Comparison of ENCODE assay signal across 8 mouse cellular contexts in the genomic region with DNA sequence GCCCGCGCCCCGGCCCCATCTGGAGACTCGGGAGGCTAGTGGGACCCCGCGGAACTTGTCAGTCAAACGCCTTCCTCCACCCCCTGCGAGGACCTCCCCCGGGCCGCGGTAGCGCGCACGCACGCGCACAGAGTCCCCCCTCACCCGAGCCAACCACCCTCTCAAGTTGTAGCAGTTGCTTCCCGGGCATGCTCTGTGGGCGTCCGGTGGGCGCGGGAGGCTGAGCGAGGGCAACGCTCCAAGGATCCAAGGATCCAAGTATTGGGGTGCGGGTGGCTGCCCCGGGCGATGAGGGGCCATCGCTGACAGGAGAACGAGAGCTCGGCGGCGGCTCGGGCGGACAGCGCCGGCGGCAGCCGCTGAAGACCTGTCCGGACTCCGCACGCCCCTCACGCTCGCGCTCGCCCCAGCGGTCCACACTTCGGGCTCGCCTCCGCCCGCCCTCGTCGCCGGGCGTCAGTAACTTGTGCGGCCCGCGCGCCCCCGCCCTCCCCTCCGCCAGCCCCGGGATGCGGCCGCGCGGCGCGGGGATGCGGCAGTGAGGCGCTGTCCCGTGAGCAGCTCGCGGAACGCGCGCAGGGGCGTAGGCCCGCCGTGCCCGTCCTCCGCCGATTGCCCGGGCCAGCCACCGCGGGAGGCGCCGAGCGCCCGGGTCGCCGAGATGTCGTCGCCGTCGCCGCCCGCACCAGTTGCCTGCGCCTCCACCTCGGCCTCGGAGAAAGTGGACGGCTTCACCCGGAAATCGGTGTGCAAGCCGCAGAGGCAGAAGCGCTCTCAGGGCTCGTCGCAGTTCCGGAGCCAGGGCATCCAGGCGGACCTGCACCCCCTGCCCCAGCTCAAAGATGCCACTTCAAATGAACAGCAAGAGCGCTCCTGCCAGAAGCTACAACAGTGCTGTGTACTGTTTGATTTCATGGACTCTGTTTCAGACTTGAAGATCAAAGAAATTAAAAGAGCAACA. TPM values are rescaled to one million over a fixed set of nuclear protein-coding genes. Genes with fewer than 3 reads are reported as not detected.
A peak's percentile ranks its signal among the peaks of the same experiment; 100 is the strongest.
DNase-seq lines count a peak whose midpoint lies in the region; ATAC-seq and TF ChIP-seq lines count a peak whose summit lies in the region.
"Not testable (repeated sequence)": the region's sequence is repeated elsewhere in the genome, so short reads cannot be mapped to it uniquely, and the experiment has no call there.

No protein-coding gene starts in this region.

- not testable (repeated sequence) for H3K27me3 ChIP-seq in embryonic facial prominence, embryonic 15.5 days; heart, embryonic 12.5 days (replicated peaks); intestine, embryonic 15.5 days (replicated peaks); lung, embryonic 14.5 days (ENCODE audit: insufficient read depth, low read length); neural tube, embryonic 11.5 days (ENCODE audit: control insufficient read depth, insufficient read depth, low read length); stomach, embryonic 15.5 days (replicated peaks)

- peak overlapping the region; percentile 47 for H3K4me3 ChIP-seq in embryonic facial prominence, embryonic 15.5 days (replicated peaks)
- peak overlapping the region; percentile 61 for H3K4me3 ChIP-seq in heart, embryonic 12.5 days
- H3K4me3 ChIP-seq in intestine, embryonic 15.5 days (replicated peaks) = peak overlapping the region; percentile 44
- peak overlapping the region; percentile 38 for H3K4me3 ChIP-seq in lung, embryonic 14.5 days (ENCODE audit: low read depth, low read length)
- H3K4me3 ChIP-seq in neural tube, embryonic 11.5 days (ENCODE audit: low read depth, low read length) = peak overlapping the region; percentile 44
- peak overlapping the region; percentile 39 for H3K4me3 ChIP-seq in stomach, embryonic 15.5 days (replicated peaks)

- H3K36me3 ChIP-seq in embryonic facial prominence, embryonic 15.5 days; heart, embryonic 12.5 days; intestine, embryonic 15.5 days; lung, embryonic 14.5 days (ENCODE audit: insufficient read depth); neural tube, embryonic 11.5 days (ENCODE audit: control insufficient read depth, insufficient read depth, low read length); stomach, embryonic 15.5 days: not testable (repeated sequence)

- H3K4me1 ChIP-seq in embryonic facial prominence, embryonic 15.5 days; heart, embryonic 12.5 days (replicated peaks); intestine, embryonic 15.5 days (replicated peaks); lung, embryonic 14.5 days (ENCODE audit: insufficient read depth); neural tube, embryonic 11.5 days (ENCODE audit: control insufficient read depth, insufficient read depth, low read length); stomach, embryonic 15.5 days: not testable (repeated sequence)

- H3K9ac ChIP-seq in embryonic facial prominence, embryonic 15.5 days = peak overlapping the region; percentile 21; the same call in 1 of the 2 replicates
- peak overlapping the region; percentile 28 for H3K9ac ChIP-seq in heart, embryonic 12.5 days
- H3K9ac ChIP-seq in intestine, embryonic 15.5 days; lung, embryonic 14.5 days; stomach, embryonic 15.5 days: not testable (repeated sequence)
- H3K9ac ChIP-seq in neural tube, embryonic 11.5 days (ENCODE audit: low read length) = peak overlapping the region; percentile 35; the same call in 1 of the 2 replicates

- 1% methylated on average over 87 of the region's 109 CpGs for WGBS in embryonic facial prominence, embryonic 15.5 days
- WGBS in heart, embryonic 12.5 days = under 1% methylated on average over 74 of the region's 109 CpGs
- 1% methylated on average over 83 of the region's 109 CpGs for WGBS in intestine, embryonic 15.5 days
- WGBS in lung, embryonic 14.5 days = under 1% methylated on average over 84 of the region's 109 CpGs
- under 1% methylated on average over 93 of the region's 109 CpGs for WGBS in neural tube, embryonic 11.5 days
- WGBS in stomach, embryonic 15.5 days = 1% methylated on average over 98 of the region's 109 CpGs

- not testable (repeated sequence) for H3K9me3 ChIP-seq in embryonic facial prominence, embryonic 15.5 days (replicated peaks); heart, embryonic 12.5 days (replicated peaks); intestine, embryonic 15.5 days; lung, embryonic 14.5 days (ENCODE audit: low read depth, low read length); neural tube, embryonic 11.5 days (ENCODE audit: control insufficient read depth, low read length); stomach, embryonic 15.5 days

- H3K27ac ChIP-seq in embryonic facial prominence, embryonic 15.5 days (replicated peaks); heart, embryonic 12.5 days (ENCODE audit: poor library complexity, severe bottlenecking); intestine, embryonic 15.5 days; lung, embryonic 14.5 days (ENCODE audit: low read depth); neural tube, embryonic 11.5 days (ENCODE audit: low read depth, low read length); stomach, embryonic 15.5 days: not testable (repeated sequence)

- peak; percentile 57; the same call in 1 of the 2 replicates for ATAC-seq in embryonic facial prominence, embryonic 15.5 days (ENCODE audit: insufficient number of reproducible peaks, low FRiP score, low TSS enrichment, low read depth)
- peak; percentile 71 for ATAC-seq in heart, embryonic 12.5 days (ENCODE audit: insufficient number of reproducible peaks, low FRiP score)
- ATAC-seq in intestine, embryonic 15.5 days = peak; percentile 85
- peak; percentile 80; the same call in 1 of the 2 replicates for ATAC-seq in lung, embryonic 14.5 days (ENCODE audit: insufficient read depth)
- peak; percentile 91 for ATAC-seq in neural tube, embryonic 11.5 days (ENCODE audit: insufficient read depth, low FRiP score, low TSS enrichment)
- peak; percentile 53; the same call in 1 of the 2 replicates for ATAC-seq in stomach, embryonic 15.5 days (ENCODE audit: insufficient read depth, low FRiP score, low read depth)

- peak overlapping the region; percentile 78 for H3K4me2 ChIP-seq in embryonic facial prominence, embryonic 15.5 days (replicated peaks)
- peak overlapping the region; percentile 98 for H3K4me2 ChIP-seq in heart, embryonic 12.5 days
- H3K4me2 ChIP-seq in intestine, embryonic 15.5 days (replicated peaks) = peak overlapping the region; percentile 87
- H3K4me2 ChIP-seq in lung, embryonic 14.5 days = peak overlapping the region; percentile 63
- H3K4me2 ChIP-seq in neural tube, embryonic 11.5 days (ENCODE audit: low read depth) = peak overlapping the region; percentile 68
- H3K4me2 ChIP-seq in stomach, embryonic 15.5 days = peak overlapping the region; percentile 79

- DNase-seq in ZHBTc4 (ENCODE audit: low read depth, low spot score) = peak; percentile 90
- peak; percentile 7 for DNase-seq in left cerebral cortex, postnatal 4 days
- DNase-seq in lung, embryonic 14.5 days = peak; percentile 13
- DNase-seq in neural tube, embryonic 11.5 days (ENCODE audit: low spot score) = peak; percentile 61

- intact Hi-C loops in left cerebral cortex, postnatal 4 days (cut with DNase I) = not testable (repeated sequence)

- TF ChIP-seq CTCF in lung, embryonic 14.5 days (IDR thresholded peaks at IDR 0.05; ENCODE audit: low read depth) = not testable (repeated sequence)

RNA-seq across cellular contexts. Expression of gene Zfp991, which starts 29.9 kb away (rescaled TPM):
- polyA plus RNA-seq in embryonic facial prominence, embryonic 15.5 days (2015; fragmentation: Nextera tagmentation; extraction: Ambion mirVana) = 4.4 and 4.9 TPM in 2 replicates
- 6.9 and 7.8 TPM in 2 replicates for polyA plus RNA-seq in heart, embryonic 12.5 days (2016; fragmentation: Nextera tagmentation; extraction: Ambion mirVana)
- 8.7 and 8.9 TPM in 2 replicates for polyA plus RNA-seq in intestine, embryonic 15.5 days (2015; fragmentation: Nextera tagmentation; extraction: Ambion mirVana)
- 10 to 100 TPM; 13.1 to 13.9 TPM for total RNA-seq in left cerebral cortex, postnatal 4 days (2021)
- 4.3 and 4.9 TPM in 2 replicates for polyA plus RNA-seq in lung, embryonic 14.5 days (2014; fragmentation: Nextera tagmentation; extraction: Ambion mirVana)
- polyA plus RNA-seq in neural tube, embryonic 11.5 days (2014; fragmentation: Nextera tagmentation; extraction: Ambion mirVana) = 6.5 and 6.7 TPM in 2 replicates
- 6.6 and 7.3 TPM in 2 replicates for polyA plus RNA-seq in stomach, embryonic 15.5 days (2015; fragmentation: Nextera tagmentation; extraction: Ambion mirVana)

Comparison
In these comparisons a context has a peak if more than half of its experiments do, and no peak if none do; other contexts are left out.
1. DNase-seq: peak in every context shown above with its lines; median percentile 90 in ZHBTc4; 61 in neural tube, embryonic 11.5 days; 13 in lung, embryonic 14.5 days; 7 in left cerebral cortex, postnatal 4 days.